Mouse (Mus musculus) limb, embryonic 14.5 days (tissue): Measurements from ENCODE around the gene Ryk. TPM values are rescaled to one million over a fixed set of nuclear protein-coding genes. Genes with fewer than 3 reads are reported as not detected.
A peak's percentile ranks its signal among the peaks of the same experiment; 100 is the strongest.

Experiments
- ATAC-seq: fragments of 200-750 bp; cut with Nextera tagmentation; 2 replicates; pipeline ENCODE4 v1.8.0; 2017; ENCODE audit warnings: low read depth, moderate number of reproducible peaks, moderate TSS enrichment; ENCODE audit not compliant: low FRiP score
- DNase-seq: peaks from one replicate; pipeline ENCODE4 v3.0.0-alpha.2; 2015; ENCODE audit warnings: low spot score
- H3K27ac ChIP-seq: fragments of 300-500 bp; sonication (generic); replicated peaks from 2 replicates; pipeline ENCODE4 v1.5.1; 2014; ENCODE audit warnings: low read depth, mild to moderate bottlenecking, low read length, moderate library complexity, mixed read lengths
- H3K27me3 ChIP-seq: fragments of 300-500 bp; sonication (generic); 2 replicates; pipeline ENCODE4 v1.6.1; 2014; ENCODE audit warnings: low read length, mixed read lengths; ENCODE audit not compliant: control insufficient read depth, insufficient read depth
- H3K36me3 ChIP-seq: fragments of 300-500 bp; sonication (generic); 2 replicates; pipeline ENCODE4 v1.6.1; 2014; ENCODE audit warnings: mild to moderate bottlenecking, low read length, moderate library complexity, mixed read lengths; ENCODE audit not compliant: control insufficient read depth, insufficient read depth
- H3K4me1 ChIP-seq: fragments of 300-500 bp; sonication (generic); 2 replicates; pipeline ENCODE4 v1.6.1; 2014; ENCODE audit warnings: antibody characterized with exemption, low read length, mixed read lengths; ENCODE audit not compliant: control insufficient read depth, insufficient read depth
- H3K4me2 ChIP-seq: fragments of 300-500 bp; sonication (generic); replicated peaks from 2 replicates; pipeline ENCODE4 v1.6.1; 2014; ENCODE audit warnings: low read depth, mild to moderate bottlenecking, low read length, moderate library complexity; ENCODE audit not compliant: severe bottlenecking
- H3K4me3 ChIP-seq: fragments of 300-500 bp; sonication (generic); replicated peaks from 2 replicates; pipeline ENCODE4 v1.5.1; 2014; ENCODE audit warnings: low read length
- H3K9ac ChIP-seq: fragments of 300-500 bp; sonication (generic); 2 replicates; pipeline ENCODE4 v1.6.1; 2014; ENCODE audit warnings: mild to moderate bottlenecking, low read depth, low read length, moderate library complexity; ENCODE audit not compliant: severe bottlenecking
- H3K9me3 ChIP-seq: fragments of 300-500 bp; sonication (generic); 2 replicates; pipeline ENCODE4 v1.6.1; 2016; ENCODE audit warnings: low read length; ENCODE audit not compliant: control insufficient read depth
- POLR2A ChIP-seq: fragments of 200-500 bp; IDR thresholded peaks from 2 replicates; pipeline ENCODE4 v1.8.0; 2012; ENCODE audit warnings: inconsistent platforms, mild to moderate bottlenecking, moderate library complexity, borderline replicate concordance; ENCODE audit not compliant: insufficient read depth, insufficient read length; ENCODE audit errors: extremely low read depth
- WGBS: fragments of 180-500 bp; shearing (Covaris S2); extraction: QIAGEN DNeasy Blood & Tissue Kit; methylation state at CpG from one replicate; pipeline ENCODE4 v1.1.7; 2014; 5-methylcytosine and 5-hydroxymethylcytosine counted together
- polyA plus RNA-seq, 2 experiments: library from polyadenylated mRNA; depleted of rRNA in 1 of 2; stranded (reverse) in 1 of 2; unstranded in 1 of 2; fragments of >200 nt; fragmentation: Nextera tagmentation in 1 of 2; extraction: Ambion mirVana in 1 of 2; gene quantifications; 2 replicates each; pipeline versions ENCODE4 v1.2.1 to v1.2.3; 2012 to 2014

Ryk gene
- polyA plus RNA-seq, 2 experiments, result 37.5 to 79.8 TPM

- no peak overlapping the region for H3K27ac ChIP-seq
- no peak overlapping the region for H3K4me3 ChIP-seq
- H3K36me3 ChIP-seq, result peaks cover 26% of the 10 kb centered on the region
- 100% methylated on average over 1 of the region's 1 CpGs for WGBS
- no peak for DNase-seq
- no peaks in the 10 kb centered on the region for H3K4me1 ChIP-seq
- no peak for ATAC-seq
- H3K9ac ChIP-seq, result no peak overlapping the region
- no peaks in the 10 kb centered on the region for H3K27me3 ChIP-seq
- H3K9me3 ChIP-seq, result no peaks in the 10 kb centered on the region
- no peak overlapping the region for H3K4me2 ChIP-seq
- no peak for TF ChIP-seq POLR2A
Observed at GRCm38 (mm10) chr9:102914583-102914982, 79.9 kb downstream of the Ryk start.

GRCm38 (mm10) chr9:102915292-102915854 is 80.7 kb downstream of the Ryk start:
- H3K27me3 ChIP-seq, result no peaks in the 10 kb centered on the region
- no peaks in the 10 kb centered on the region for H3K4me1 ChIP-seq
- DNase-seq (no peak), ATAC-seq (0 out of 2 replicates have a peak, but pooled peaks have one; percentile 9)
- no peak overlapping the region for H3K4me2 ChIP-seq
- 67% methylated on average over 3 of the region's 3 CpGs for WGBS
- peaks cover 19% of the 10 kb centered on the region for H3K36me3 ChIP-seq
- H3K9me3 ChIP-seq, result no peaks in the 10 kb centered on the region
- H3K4me3 ChIP-seq, result no peak overlapping the region
- H3K9ac ChIP-seq, result no peak overlapping the region
- H3K27ac ChIP-seq, result no peak overlapping the region
- TF ChIP-seq POLR2A, result no peak

- H3K4me1 ChIP-seq, result no peaks in the 10 kb centered on the region
- H3K27me3 ChIP-seq, result no peaks in the 10 kb centered on the region
- ATAC-seq, result no peak
- 91% methylated on average over 7 of the region's 7 CpGs for WGBS
- no peak overlapping the region for H3K27ac ChIP-seq
- no peak overlapping the region for H3K9ac ChIP-seq
- TF ChIP-seq POLR2A, result no peak
- H3K4me2 ChIP-seq, result no peak overlapping the region
- H3K9me3 ChIP-seq, result no peaks in the 10 kb centered on the region
- H3K36me3 ChIP-seq, result peaks cover 12% of the 10 kb centered on the region
- DNase-seq, result no peak
- no peak overlapping the region for H3K4me3 ChIP-seq
Observed at GRCm38 (mm10) chr9:102916076-102916475, 81.4 kb downstream of the Ryk start.

GRCm38 (mm10) chr9:102917532-102918129 is 82.9 kb downstream of the Ryk start:
- Histone ChIP-seq H3K27me3 (no peaks in the 10 kb centered on the region), H3K4me3 (no peak overlapping the region), H3K27ac (no peak overlapping the region), H3K9ac (no peak overlapping the region), H3K4me1 (no peaks in the 10 kb centered on the region), H3K9me3 (no peaks in the 10 kb centered on the region), H3K36me3 (peaks cover 6% of the 10 kb centered on the region), H3K4me2 (no peak overlapping the region)
- ATAC-seq (no peak), DNase-seq (no peak)
- no peak for TF ChIP-seq POLR2A
- WGBS, result 82% methylated on average over 8 of the region's 8 CpGs

DNA sequence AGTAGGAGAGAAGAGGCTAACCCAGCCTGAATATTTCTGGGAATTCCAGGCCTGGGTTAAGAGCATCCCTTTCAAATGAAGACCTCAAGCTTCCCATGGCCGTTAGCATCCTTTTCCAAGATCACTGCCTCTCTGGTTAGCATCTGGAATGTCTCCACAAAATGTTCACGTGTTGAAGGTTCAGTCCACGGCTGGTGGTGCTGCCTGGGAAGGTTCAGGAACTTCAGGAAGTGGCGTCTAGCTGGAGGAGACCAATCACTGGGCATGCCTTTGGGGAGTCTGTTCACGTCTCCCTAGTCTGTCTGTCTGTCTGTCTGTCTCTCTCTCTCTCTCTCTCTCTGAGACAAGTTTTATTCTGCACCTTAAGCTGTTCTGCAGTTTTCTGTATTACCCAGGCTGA is 84.8 kb downstream of the Ryk start:
- 56% methylated on average over 5 of the region's 5 CpGs for WGBS
- no peak overlapping the region for H3K4me3 ChIP-seq
- H3K9me3 ChIP-seq, result no peaks in the 10 kb centered on the region
- no peak overlapping the region for H3K4me2 ChIP-seq
- H3K27ac ChIP-seq, result no peak overlapping the region
- no peaks in the 10 kb centered on the region for H3K27me3 ChIP-seq
- TF ChIP-seq POLR2A, result no peak
- no peaks in the 10 kb centered on the region for H3K4me1 ChIP-seq
- DNase-seq (no peak), ATAC-seq (no peak)
- no peak overlapping the region for H3K9ac ChIP-seq
- H3K36me3 ChIP-seq, result peaks cover 6% of the 10 kb centered on the region; the same call in 1 of the 2 replicates

GRCm38 (mm10) chr9:102921791-102922190 is 87.1 kb downstream of the Ryk start:
- Histone ChIP-seq H3K4me1 (no peaks in the 10 kb centered on the region), H3K9me3 (no peaks in the 10 kb centered on the region), H3K4me2 (no peak overlapping the region), H3K27ac (no peak overlapping the region), H3K27me3 (no peaks in the 10 kb centered on the region), H3K9ac (no peak overlapping the region), H3K4me3 (no peak overlapping the region), H3K36me3 (no peaks in the 10 kb centered on the region; the same call in 1 of the 2 replicates)
- DNase-seq (no peak), ATAC-seq (no peak)
- 84% methylated on average over 13 of the region's 13 CpGs for WGBS
- TF ChIP-seq POLR2A, result no peak
